Mouse (Mus musculus): ENCODE measurements at regions not wholly inside any gene's neighbourhood (a gene's known extent, or its start where the extent isn't known, plus 50 kb on each side); places are given as distances from the start of the nearest gene placed in this dataset.

- Histone ChIP-seq H3K27ac (replicated peaks; ENCODE audit: insufficient read depth, low read depth, low read length) (no peak overlapping the region), H3K27me3 (ENCODE audit: control insufficient read depth, insufficient read depth, low read length) (no peaks in the 10 kb centered on the region), H3K79me2 (ENCODE audit: control insufficient read depth, insufficient read depth, low read length) (no peaks in the 10 kb centered on the region), H3K9ac (ENCODE audit: low read depth, low read length) (no peak overlapping the region), H3K36me3 (ENCODE audit: control insufficient read depth, insufficient read depth, low read length) (no peaks in the 10 kb centered on the region), H3K4me1 (ENCODE audit: control insufficient read depth, insufficient read depth, low read length) (no peaks in the 10 kb centered on the region), H3K4me3 (ENCODE audit: insufficient read depth, low read depth, low read length) (no peak overlapping the region)
- 37% methylated on average over 8 of the region's 8 CpGs for WGBS
- TF ChIP-seq POLR2A (IDR thresholded peaks at IDR 0.05; ENCODE audit: extremely low read depth, insufficient read depth, low read length) (no peak), CTCF (IDR thresholded peaks at IDR 0.05; ENCODE audit: low read depth, low read length) (no peak)
- no peak for DNase-seq (ENCODE audit: extremely low read depth, low read depth, low spot score)
Observed at GRCm38 (mm10) chr3:146349393-146349792, 55.0 kb upstream of the Ssx2ip start.

- Histone ChIP-seq H3K36me3 (ENCODE audit: control insufficient read depth, insufficient read depth, low read length) (no peaks in the 10 kb centered on the region), H3K9ac (ENCODE audit: low read depth, low read length) (no peak overlapping the region), H3K79me2 (ENCODE audit: control insufficient read depth, insufficient read depth, low read length) (no peaks in the 10 kb centered on the region), H3K4me1 (ENCODE audit: control insufficient read depth, insufficient read depth, low read length) (no peaks in the 10 kb centered on the region), H3K27ac (replicated peaks; ENCODE audit: insufficient read depth, low read depth, low read length) (no peak overlapping the region), H3K4me3 (ENCODE audit: insufficient read depth, low read depth, low read length) (no peak overlapping the region), H3K27me3 (ENCODE audit: control insufficient read depth, insufficient read depth, low read length) (no peaks in the 10 kb centered on the region)
- DNase-seq (ENCODE audit: extremely low read depth, low read depth, low spot score): no peak
- WGBS: 90% methylated on average over 9 of the region's 9 CpGs
- TF ChIP-seq POLR2A (IDR thresholded peaks at IDR 0.05; ENCODE audit: extremely low read depth, insufficient read depth, low read length) (no peak), CTCF (IDR thresholded peaks at IDR 0.05; ENCODE audit: low read depth, low read length) (no peak)
Observed at GRCm38 (mm10) chr3:146350126-146350525, 54.3 kb upstream of the Ssx2ip start.

GRCm38 (mm10) chr3:146351468-146351867 lies 53.0 kb upstream of the Ssx2ip start:
- H3K36me3 ChIP-seq (ENCODE audit: control insufficient read depth, insufficient read depth, low read length): no peaks in the 10 kb centered on the region
- no peak overlapping the region for H3K27ac ChIP-seq (replicated peaks; ENCODE audit: insufficient read depth, low read depth, low read length)
- H3K9ac ChIP-seq (ENCODE audit: low read depth, low read length): no peak overlapping the region
- no peak for DNase-seq (ENCODE audit: extremely low read depth, low read depth, low spot score)
- no peak overlapping the region for H3K4me3 ChIP-seq (ENCODE audit: insufficient read depth, low read depth, low read length)
- H3K27me3 ChIP-seq (ENCODE audit: control insufficient read depth, insufficient read depth, low read length): no peaks in the 10 kb centered on the region
- H3K79me2 ChIP-seq (ENCODE audit: control insufficient read depth, insufficient read depth, low read length): no peaks in the 10 kb centered on the region
- 100% methylated on average over 1 of the region's 1 CpGs for WGBS
- H3K4me1 ChIP-seq (ENCODE audit: control insufficient read depth, insufficient read depth, low read length): no peaks in the 10 kb centered on the region
- TF ChIP-seq POLR2A (IDR thresholded peaks at IDR 0.05; ENCODE audit: extremely low read depth, insufficient read depth, low read length): no peak
- no peak for TF ChIP-seq CTCF (IDR thresholded peaks at IDR 0.05; ENCODE audit: low read depth, low read length)

- no peaks in the 10 kb centered on the region for H3K4me1 ChIP-seq (ENCODE audit: control insufficient read depth, insufficient read depth, low read length)
- no peaks in the 10 kb centered on the region for H3K79me2 ChIP-seq (ENCODE audit: control insufficient read depth, insufficient read depth, low read length)
- no peaks in the 10 kb centered on the region for H3K36me3 ChIP-seq (ENCODE audit: control insufficient read depth, insufficient read depth, low read length)
- no peak overlapping the region for H3K27ac ChIP-seq (replicated peaks; ENCODE audit: insufficient read depth, low read depth, low read length)
- DNase-seq (ENCODE audit: extremely low read depth, low read depth, low spot score): peak; percentile 10
- TF ChIP-seq CTCF (IDR thresholded peaks at IDR 0.05; ENCODE audit: low read depth, low read length): peak; percentile 69
- no peak for TF ChIP-seq POLR2A (IDR thresholded peaks at IDR 0.05; ENCODE audit: extremely low read depth, insufficient read depth, low read length)
- WGBS: 85% methylated on average over 4 of the region's 4 CpGs
- no peaks in the 10 kb centered on the region for H3K27me3 ChIP-seq (ENCODE audit: control insufficient read depth, insufficient read depth, low read length)
- H3K4me3 ChIP-seq (ENCODE audit: insufficient read depth, low read depth, low read length): no peak overlapping the region
- H3K9ac ChIP-seq (ENCODE audit: low read depth, low read length): no peak overlapping the region
Observed at GRCm38 (mm10) chr3:146352187-146352586, 52.3 kb upstream of the Ssx2ip start.

GRCm38 (mm10) chr3:146353961-146354360 lies 50.5 kb upstream of the Ssx2ip start:
- no peak for DNase-seq (ENCODE audit: extremely low read depth, low read depth, low spot score)
- WGBS: 91% methylated on average over 4 of the region's 4 CpGs

More at GRCm38 (mm10) chr3:146353961-146354360, 50.5 kb upstream of the Ssx2ip start:
- H3K9ac ChIP-seq (ENCODE audit: low read depth, low read length): no peak overlapping the region
- H3K4me1 ChIP-seq (ENCODE audit: control insufficient read depth, insufficient read depth, low read length): no peaks in the 10 kb centered on the region
- no peaks in the 10 kb centered on the region for H3K36me3 ChIP-seq (ENCODE audit: control insufficient read depth, insufficient read depth, low read length)
- no peak overlapping the region for H3K27ac ChIP-seq (replicated peaks; ENCODE audit: insufficient read depth, low read depth, low read length)
- H3K79me2 ChIP-seq (ENCODE audit: control insufficient read depth, insufficient read depth, low read length): no peaks in the 10 kb centered on the region
- H3K27me3 ChIP-seq (ENCODE audit: control insufficient read depth, insufficient read depth, low read length): no peaks in the 10 kb centered on the region
- no peak overlapping the region for H3K4me3 ChIP-seq (ENCODE audit: insufficient read depth, low read depth, low read length)
- TF ChIP-seq POLR2A (IDR thresholded peaks at IDR 0.05; ENCODE audit: extremely low read depth, insufficient read depth, low read length): no peak
- TF ChIP-seq CTCF (IDR thresholded peaks at IDR 0.05; ENCODE audit: low read depth, low read length): no peak

All from liver, adult 2 months (tissue).